Mouse (Mus musculus) neural tube, embryonic 11.5 days (tissue): ENCODE data around the gene Gm5771. TPM values are rescaled to one million over a fixed set of nuclear protein-coding genes. Genes with fewer than 3 reads are reported as not detected.

ENCODE experiments used
- polyA plus RNA-seq: library from polyadenylated mRNA; unstranded; fragments of >200 nt; fragmentation: Nextera tagmentation; extraction: Ambion mirVana; gene quantifications from 2 replicates; pipeline ENCODE4 v1.2.1, GENCODE M21; 2014

Gene Gm5771
- polyA plus RNA-seq, 1 experiment from 2014 or later = not detected

Other genes starting within 250 kb of the Gm5771 start
- not detected in 2 replicates for gene Try4, start 90.1 kb upstream of the Gm5771 start, polyA plus RNA-seq
- gene Try5, start 75.5 kb upstream of the Gm5771 start, polyA plus RNA-seq = 0.40 TPM in 1 of 2 replicates, not detected in the other
- not detected in 2 replicates for gene Try10, start 38.3 kb upstream of the Gm5771 start, polyA plus RNA-seq
- not detected in 2 replicates for gene Prss3, start 14.7 kb upstream of the Gm5771 start, polyA plus RNA-seq
- gene Gm10334, start 53.8 kb downstream of the Gm5771 start, polyA plus RNA-seq = not detected in 2 replicates
- not detected in 2 replicates for gene Prss1, start 66.6 kb downstream of the Gm5771 start, polyA plus RNA-seq
- gene Prss2, start 129.4 kb downstream of the Gm5771 start, polyA plus RNA-seq = not detected in 2 replicates
- 10.4 and 10.8 TPM in 2 replicates for gene Ephb6, start 213.1 kb downstream of the Gm5771 start, polyA plus RNA-seq
- gene Trpv6, start 244.0 kb downstream of the Gm5771 start, polyA plus RNA-seq = 0.31 and 0.37 TPM in 2 replicates